Mouse (Mus musculus) c-Kit-positive CD71-positive TER-119-negative erythroid progenitor cells, embryonic 14.5 days (primary cell): Measurements from ENCODE around the gene Fancc.

Experiments used
- DNase-seq: peaks from one replicate; pipeline ENCODE4 v3.0.0-alpha.2; 2013; ENCODE audit warnings: low read depth

Fancc gene

GRCm38 (mm10) chr13:63290126-63290525, 207.0 kb downstream of the Fancc start:
- DNase-seq = no peak

- DNase-seq = no peak
These were observed 207.4 kb downstream of the Fancc start for GRCm38 (mm10) chr13:63289687-63290086.

GRCm38 (mm10) chr13:63289152-63289551, 207.9 kb downstream of the Fancc start:
- no peak for DNase-seq

GRCm38 (mm10) chr13:63286483-63287102, 210.5 kb downstream of the Fancc start:
- no peak for DNase-seq

GRCm38 (mm10) chr13:63284748-63285147, 212.3 kb downstream of the Fancc start:
- no peak for DNase-seq

GRCm38 (mm10) chr13:63283236-63283635, 213.8 kb downstream of the Fancc start:
- DNase-seq = no peak

GRCm38 (mm10) chr13:63281206-63281605, 215.9 kb downstream of the Fancc start:
- DNase-seq = no peak

- DNase-seq = no peak
These were observed 216.7 kb downstream of the Fancc start for GRCm38 (mm10) chr13:63280344-63280743.

GRCm38 (mm10) chr13:63279807-63280206, 217.3 kb downstream of the Fancc start:
- DNase-seq = no peak

- no peak for DNase-seq
These were observed 218.1 kb downstream of the Fancc start for GRCm38 (mm10) chr13:63278796-63279475.

- no peak for DNase-seq
These were observed 218.9 kb downstream of the Fancc start for GRCm38 (mm10) chr13:63278141-63278631.

- no peak for DNase-seq
These were observed 219.8 kb downstream of the Fancc start for GRCm38 (mm10) chr13:63277316-63277715.

GRCm38 (mm10) chr13:63276389-63276788, 220.7 kb downstream of the Fancc start:
- no peak for DNase-seq

- DNase-seq = no peak
These were observed 222.5 kb downstream of the Fancc start for GRCm38 (mm10) chr13:63274488-63275166.

- DNase-seq = no peak
These were observed 223.2 kb downstream of the Fancc start for GRCm38 (mm10) chr13:63273859-63274258.

- no peak for DNase-seq
These were observed 224.4 kb downstream of the Fancc start for GRCm38 (mm10) chr13:63272602-63273229.

- DNase-seq = no peak
These were observed 225.0 kb downstream of the Fancc start for GRCm38 (mm10) chr13:63272017-63272601.

- no peak for DNase-seq
These were observed 226.9 kb downstream of the Fancc start for GRCm38 (mm10) chr13:63270191-63270590.

- no peak for DNase-seq
These were observed 228.3 kb downstream of the Fancc start for GRCm38 (mm10) chr13:63268776-63269175.

GRCm38 (mm10) chr13:63268371-63268770, 228.7 kb downstream of the Fancc start:
- DNase-seq = no peak

GRCm38 (mm10) chr13:63262168-63262957, 234.7 kb downstream of the Fancc start:
- no peak for DNase-seq
